Comparison of ENCODE assay signal across 8 mouse cellular contexts in the genomic region with DNA sequence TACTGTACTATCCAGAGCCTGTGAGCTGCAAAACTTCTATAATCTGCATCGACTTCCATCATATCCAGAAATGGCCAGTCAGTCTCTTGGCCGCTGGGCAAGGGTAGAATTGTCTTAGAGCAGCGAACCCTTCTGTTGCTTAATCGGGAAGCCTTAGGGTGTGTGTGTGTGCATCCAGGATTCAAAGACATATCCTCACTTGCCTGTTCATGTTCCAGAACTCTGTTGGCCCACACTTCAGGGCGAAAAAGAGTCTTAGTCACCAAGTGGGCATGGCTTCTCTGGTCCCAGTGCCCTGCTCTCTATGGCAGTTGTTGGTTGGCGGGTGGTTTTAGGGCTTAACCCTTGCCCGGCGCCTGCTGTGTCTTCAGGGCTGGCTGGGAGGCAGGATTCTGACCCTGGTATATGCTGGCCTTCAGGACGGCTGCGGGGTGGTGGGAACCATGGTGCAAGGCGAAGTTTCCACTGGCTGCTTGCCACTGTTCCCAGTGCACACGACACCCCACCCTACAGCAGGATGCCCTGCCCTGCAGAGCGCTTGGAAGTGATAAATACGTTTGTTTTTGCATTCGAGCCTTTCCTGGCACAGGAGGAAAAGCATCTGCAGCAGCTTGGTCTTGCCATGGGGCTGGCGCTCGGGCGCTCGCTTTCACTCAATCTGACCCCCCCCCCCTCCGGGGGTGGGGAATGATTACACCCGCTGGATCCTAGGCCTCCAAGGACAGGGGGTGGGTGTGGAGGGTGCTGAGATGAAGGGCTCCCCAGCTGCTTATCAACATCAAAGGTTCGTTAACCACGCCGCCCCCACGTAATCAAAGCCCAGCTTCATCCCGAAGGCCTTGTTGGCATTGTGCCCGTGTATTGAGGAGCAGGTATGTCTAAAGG. TPM values are rescaled to one million over a fixed set of nuclear protein-coding genes. Genes with fewer than 3 reads are reported as not detected.
A peak's percentile ranks its signal among the peaks of the same experiment; 100 is the strongest.
DNase-seq lines count a peak whose midpoint lies in the region; ATAC-seq and TF ChIP-seq lines count a peak whose summit lies in the region.

No protein-coding gene starts in this region.

- TF ChIP-seq CTCF in heart, postnatal 0 days (IDR thresholded peaks at IDR 0.05; ENCODE audit: low read depth): no peak

- H3K36me3 ChIP-seq in forebrain, embryonic 10.5 days (replicated peaks): no peaks in the 10 kb centered on the region
- no peaks in the 10 kb centered on the region for H3K36me3 ChIP-seq in heart, postnatal 0 days (replicated peaks; ENCODE audit: control insufficient read depth, insufficient read depth, low read length)
- H3K36me3 ChIP-seq in limb, embryonic 13.5 days: no peaks in the 10 kb centered on the region

- H3K27me3 ChIP-seq in forebrain, embryonic 10.5 days (ENCODE audit: poor library complexity, severe bottlenecking): no peaks in the 10 kb centered on the region
- H3K27me3 ChIP-seq in heart, postnatal 0 days (ENCODE audit: control insufficient read depth, insufficient read depth, low read length): no peaks in the 10 kb centered on the region
- no peaks in the 10 kb centered on the region for H3K27me3 ChIP-seq in limb, embryonic 13.5 days

- peak; percentile 31 for DNase-seq in right cerebral cortex, postnatal 4 days
- no peak for DNase-seq in right cerebral cortex, adult 2 months (ENCODE audit: low spot score in 2 of 2)
- DNase-seq in forebrain, embryonic 10.5 days (ENCODE audit: extremely low spot score, low spot score): no peak
- DNase-seq in heart, postnatal 0 days (ENCODE audit: low spot score): peak; percentile 55
- peak; percentile 80 for DNase-seq in ovary, postnatal 36 days (ENCODE audit: low spot score)
- no peak for DNase-seq in retina, embryonic 14.5 days (ENCODE audit: low spot score)
- no peak for DNase-seq in thymus, adult 18-20 months

- peak; percentile 84 for ATAC-seq in heart, postnatal 0 days (ENCODE audit: insufficient read depth, low read depth)
- no peak for ATAC-seq in limb, embryonic 13.5 days (ENCODE audit: low FRiP score, low read depth)

- H3K9me3 ChIP-seq in forebrain, embryonic 10.5 days: no peaks in the 10 kb centered on the region
- H3K9me3 ChIP-seq in heart, postnatal 0 days (replicated peaks; ENCODE audit: control insufficient read depth, low read length): no peaks in the 10 kb centered on the region
- H3K9me3 ChIP-seq in limb, embryonic 13.5 days: peaks cover 6% of the 10 kb centered on the region; the same call in 1 of the 2 replicates

- H3K4me2 ChIP-seq in heart, postnatal 0 days (ENCODE audit: low read depth, low read length): peak overlapping the region; percentile 50
- peak overlapping the region; percentile 38; the same call in 1 of the 2 replicates for H3K4me2 ChIP-seq in limb, embryonic 13.5 days (replicated peaks)

- peak overlapping the region; percentile 40; the same call in 1 of the 2 replicates for H3K27ac ChIP-seq in forebrain, embryonic 10.5 days
- H3K27ac ChIP-seq in heart, postnatal 0 days (ENCODE audit: low read depth): peak overlapping the region; percentile 44
- H3K27ac ChIP-seq in limb, embryonic 13.5 days: peak overlapping the region; percentile 33; the same call in 1 of the 2 replicates

- peak; percentile 26; the same call in 1 of the 2 replicates for TF ChIP-seq EP300 in heart, postnatal 0 days (IDR thresholded peaks at IDR 0.05; ENCODE audit: low read depth)

- 76% methylated on average over 27 of the region's 27 CpGs for WGBS in forebrain, embryonic 10.5 days
- 32% methylated on average over 27 of the region's 27 CpGs for WGBS in heart, postnatal 0 days
- WGBS in limb, embryonic 13.5 days: 55% methylated on average over 27 of the region's 27 CpGs

- peaks cover 27% of the 10 kb centered on the region for H3K4me1 ChIP-seq in forebrain, embryonic 10.5 days
- peaks cover 10% of the 10 kb centered on the region for H3K4me1 ChIP-seq in heart, postnatal 0 days (ENCODE audit: control insufficient read depth, insufficient read depth)
- peaks cover 12% of the 10 kb centered on the region for H3K4me1 ChIP-seq in limb, embryonic 13.5 days

- H3K9ac ChIP-seq in heart, postnatal 0 days (replicated peaks; ENCODE audit: low read depth, low read length): 0 out of 2 replicates have a peak overlapping the region, but pooled peaks have one; percentile 22
- no peak overlapping the region; the same call in 1 of the 2 replicates for H3K9ac ChIP-seq in limb, embryonic 13.5 days

- H3K4me3 ChIP-seq in forebrain, embryonic 10.5 days: no peak overlapping the region
- H3K4me3 ChIP-seq in heart, postnatal 0 days (ENCODE audit: low read depth, low read length): no peak overlapping the region; the same call in 1 of the 2 replicates
- H3K4me3 ChIP-seq in limb, embryonic 13.5 days: no peak overlapping the region

RNA-seq across cellular contexts. Expression of a gene that starts 54.9 kb away (rescaled TPM):
- polyA plus RNA-seq in forebrain, embryonic 10.5 days (2016; fragmentation: Nextera tagmentation; extraction: Ambion mirVana): 45.7 and 47.9 TPM in 2 replicates
- total RNA-seq in heart, postnatal 0 days (2014; rRNA removed; ENCODE audit: low replicate concordance): 69.2 and 101 TPM in 2 replicates
- polyA plus RNA-seq in heart, postnatal 0 days (2015; fragmentation: Nextera tagmentation; extraction: Ambion mirVana): 29.6 and 33.8 TPM in 2 replicates
- polyA plus RNA-seq in limb, embryonic 13.5 days (2015; fragmentation: Nextera tagmentation; extraction: Ambion mirVana): 29.7 and 33.9 TPM in 2 replicates

Comparison
In these comparisons a context has a peak if more than half of its experiments do, and no peak if none do; other contexts are left out.
1. DNase-seq: peak in right cerebral cortex, postnatal 4 days (single experiment), heart, postnatal 0 days (single experiment) and ovary, postnatal 36 days (single experiment); none in right cerebral cortex, adult 2 months (0 of 2), forebrain, embryonic 10.5 days (single experiment), retina, embryonic 14.5 days (single experiment) and thymus, adult 18-20 months (0 of 2).
2. Peak in every context shown above with its lines, with median percentiles within 50 percentile points of each other: H3K27ac ChIP-seq.